Mouse (Mus musculus): ENCODE data around the gene Coil.

DNA sequence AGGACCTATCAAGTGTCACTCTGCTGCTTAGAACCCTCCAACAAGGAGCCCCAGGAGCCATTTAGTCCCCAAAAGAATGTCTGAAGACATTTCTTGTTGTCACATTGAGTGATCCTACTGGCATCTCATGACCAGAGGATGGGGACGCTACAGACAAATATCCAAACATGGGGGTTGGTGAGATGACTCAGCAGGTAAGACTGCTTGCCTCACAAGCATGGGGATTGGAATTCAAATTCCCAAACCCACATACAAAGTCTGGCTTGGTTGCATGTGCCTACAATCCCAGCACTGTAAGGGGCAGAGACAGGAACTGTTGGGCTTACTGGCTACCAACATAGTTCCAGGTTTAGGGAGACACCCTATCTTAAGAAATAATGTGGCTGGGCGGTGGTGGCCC, 32.2 kb upstream of the Coil start:
- TF ChIP-seq POLR2A (IDR thresholded peaks at IDR 0.05; ENCODE audit: control insufficient read depth, extremely low read depth, insufficient read depth, low read length, poor library complexity) (no peak), CTCF (IDR thresholded peaks at IDR 0.05; ENCODE audit: borderline replicate concordance, control insufficient read depth, extremely low read depth, insufficient read depth, low read length, poor library complexity) (no peak)

Measured in thymus, adult 2 months (tissue).